Mouse (Mus musculus): ENCODE measurements around the gene Bpifb1. TPM values are rescaled to one million over a fixed set of nuclear protein-coding genes. Genes with fewer than 3 reads are reported as not detected.

The Bpifb1 gene
- 0.14 TPM in 1 of 2 replicates, not detected in the other for polyA plus RNA-seq (2014; fragmentation: Nextera tagmentation; extraction: Ambion mirVana)

DNA sequence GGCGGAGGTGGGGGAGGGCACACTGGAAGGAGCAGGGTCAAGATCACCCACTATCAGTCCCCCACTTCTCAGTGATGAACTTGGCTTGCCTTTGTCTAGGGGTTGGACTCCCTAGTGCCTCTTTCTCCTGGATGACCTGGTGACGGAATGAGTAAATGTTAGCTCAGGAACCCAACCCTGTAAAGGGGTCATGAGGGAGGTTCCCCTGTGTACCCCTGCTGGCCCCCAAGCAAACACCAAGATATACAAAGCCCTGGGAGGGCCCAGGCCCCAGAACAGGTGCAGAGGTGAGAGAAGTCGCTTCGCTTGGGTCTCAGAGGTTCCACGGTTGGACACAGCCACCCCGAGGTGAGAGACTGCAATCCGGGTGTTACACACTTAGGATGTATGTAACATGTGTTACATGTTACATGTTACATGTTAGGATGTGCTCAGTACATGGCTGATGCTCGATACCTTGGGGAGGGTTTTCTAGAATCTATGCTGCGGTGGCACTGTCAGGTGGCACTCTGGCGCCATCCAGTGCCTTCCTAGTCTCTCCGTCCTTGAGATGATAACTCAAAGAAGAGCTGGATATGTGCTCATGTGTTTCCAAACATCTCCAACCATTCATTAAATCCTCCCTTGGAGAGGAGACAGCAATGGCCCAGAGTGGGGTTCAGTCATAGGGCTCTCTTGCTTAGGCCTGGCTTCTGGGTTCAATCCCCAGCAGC lies at the start of gene Bpifb1:
Bpifb1 (plus strand) TSS at position 273 of the 713 bp plus-strand sequence.
- DNase-seq (ENCODE audit: low spot score) (no peak), ATAC-seq (ENCODE audit: low read depth) (no peak)
- no peak within 1 kb of the TSS for H3K4me3 ChIP-seq (ENCODE audit: low read depth, low read length)
- no peaks in the 10 kb centered on the region for H3K27me3 ChIP-seq (replicated peaks; ENCODE audit: control insufficient read depth, insufficient read depth, low read length)
- no peaks in the 10 kb centered on the region for H3K4me1 ChIP-seq (ENCODE audit: control insufficient read depth, insufficient read depth, low read length)
- 85% methylated on average over 11 of the region's 11 CpGs for WGBS
- H3K36me3 ChIP-seq (ENCODE audit: control insufficient read depth, insufficient read depth, low read length): no peaks in the 10 kb centered on the region
- H3K27ac ChIP-seq (replicated peaks; ENCODE audit: low read depth, low read length): no peak within 1 kb of the TSS
- H3K4me2 ChIP-seq (ENCODE audit: low read depth, low read length): no peak within 1 kb of the TSS
- no peaks in the 10 kb centered on the region for H3K9me3 ChIP-seq (ENCODE audit: control insufficient read depth, low read length)
- H3K9ac ChIP-seq (ENCODE audit: low read depth, low read length): no peak within 1 kb of the TSS

DNA sequence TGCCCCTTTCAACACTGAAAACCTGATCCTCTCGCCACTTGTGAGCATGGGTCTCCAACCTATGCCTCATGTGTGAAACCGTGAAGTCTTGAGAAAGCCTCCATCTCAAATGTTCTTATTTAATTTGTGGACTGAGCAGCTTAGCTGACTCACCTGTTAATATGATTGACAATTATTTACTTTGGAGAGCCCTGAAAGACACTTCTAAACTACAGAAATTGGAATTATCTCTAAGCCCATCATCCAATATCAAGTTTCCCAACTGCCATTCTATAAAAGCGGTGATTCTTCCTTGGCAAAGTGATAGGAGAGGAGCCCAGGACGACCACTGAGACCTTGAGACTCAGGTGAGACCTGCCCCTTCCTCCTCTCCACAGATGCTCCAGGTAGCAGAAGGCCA lies 48.0 kb upstream of the Bpifb1 start, which contains the start of gene Bpifa1:
Bpifa1 (plus strand) TSS at position 301 of the 400 bp plus-strand sequence.
- ATAC-seq (ENCODE audit: low read depth): no peak
- H3K4me2 ChIP-seq (ENCODE audit: low read depth, low read length): no peak within 1 kb of the TSS

DNA sequence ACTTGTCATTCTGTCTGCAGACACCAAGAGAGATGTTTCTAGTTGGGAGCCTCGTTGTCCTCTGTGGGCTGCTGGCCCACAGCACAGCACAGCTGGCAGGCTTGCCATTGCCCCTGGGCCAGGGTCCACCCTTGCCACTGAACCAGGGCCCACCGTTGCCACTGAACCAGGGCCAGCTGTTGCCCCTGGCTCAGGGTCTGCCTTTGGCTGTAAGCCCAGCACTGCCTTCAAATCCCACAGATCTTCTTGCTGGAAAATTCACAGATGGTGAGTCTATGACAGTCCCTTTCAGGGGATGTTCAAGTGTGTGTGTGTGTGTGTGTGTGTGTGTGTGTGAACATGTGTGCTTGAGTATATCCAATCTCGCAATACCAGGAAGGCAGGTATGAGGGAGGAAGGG lies 46.9 kb upstream of the Bpifb1 start:
- ATAC-seq (ENCODE audit: low read depth) (no peak), DNase-seq (ENCODE audit: low spot score) (peak; percentile 6)
- Histone ChIP-seq H3K9me3 (ENCODE audit: control insufficient read depth, low read length) (no peaks in the 10 kb centered on the region), H3K4me1 (ENCODE audit: control insufficient read depth, insufficient read depth, low read length) (no peaks in the 10 kb centered on the region), H3K9ac (ENCODE audit: low read depth, low read length) (no peak overlapping the region), H3K27ac (replicated peaks; ENCODE audit: low read depth, low read length) (no peak overlapping the region), H3K4me3 (ENCODE audit: low read depth, low read length) (no peak overlapping the region), H3K27me3 (replicated peaks; ENCODE audit: control insufficient read depth, insufficient read depth, low read length) (no peaks in the 10 kb centered on the region), H3K36me3 (ENCODE audit: control insufficient read depth, insufficient read depth, low read length) (no peaks in the 10 kb centered on the region), H3K4me2 (ENCODE audit: low read depth, low read length) (no peak overlapping the region)
- 73% methylated on average over 3 of the region's 3 CpGs for WGBS

More for the DNA sequence above, 48.0 kb upstream of the Bpifb1 start, which contains the start of gene Bpifa1:
- Histone ChIP-seq H3K4me1 (ENCODE audit: control insufficient read depth, insufficient read depth, low read length) (no peaks in the 10 kb centered on the region), H3K27ac (replicated peaks; ENCODE audit: low read depth, low read length) (no peak within 1 kb of the TSS), H3K4me3 (ENCODE audit: low read depth, low read length) (no peak within 1 kb of the TSS), H3K36me3 (ENCODE audit: control insufficient read depth, insufficient read depth, low read length) (no peaks in the 10 kb centered on the region), H3K27me3 (replicated peaks; ENCODE audit: control insufficient read depth, insufficient read depth, low read length) (no peaks in the 10 kb centered on the region), H3K9ac (ENCODE audit: low read depth, low read length) (no peak within 1 kb of the TSS), H3K9me3 (ENCODE audit: control insufficient read depth, low read length) (no peaks in the 10 kb centered on the region)
- WGBS: 79% methylated on average over 4 of the region's 4 CpGs
- no peak for DNase-seq (ENCODE audit: low spot score)

GRCm38 (mm10) chr2:154147496-154147895 lies 43.1 kb upstream of the Bpifb1 start:
- DNase-seq (ENCODE audit: low spot score) (no peak), ATAC-seq (ENCODE audit: low read depth) (no peak)
- 80% methylated on average over 4 of the region's 4 CpGs for WGBS
- Histone ChIP-seq H3K27me3 (replicated peaks; ENCODE audit: control insufficient read depth, insufficient read depth, low read length) (no peaks in the 10 kb centered on the region), H3K9me3 (ENCODE audit: control insufficient read depth, low read length) (no peaks in the 10 kb centered on the region), H3K27ac (replicated peaks; ENCODE audit: low read depth, low read length) (no peak overlapping the region), H3K4me3 (ENCODE audit: low read depth, low read length) (no peak overlapping the region), H3K9ac (ENCODE audit: low read depth, low read length) (no peak overlapping the region), H3K36me3 (ENCODE audit: control insufficient read depth, insufficient read depth, low read length) (no peaks in the 10 kb centered on the region), H3K4me2 (ENCODE audit: low read depth, low read length) (no peak overlapping the region), H3K4me1 (ENCODE audit: control insufficient read depth, insufficient read depth, low read length) (no peaks in the 10 kb centered on the region)

- Histone ChIP-seq H3K36me3 (ENCODE audit: control insufficient read depth, insufficient read depth, low read length) (no peaks in the 10 kb centered on the region), H3K9me3 (ENCODE audit: control insufficient read depth, low read length) (no peaks in the 10 kb centered on the region), H3K4me3 (ENCODE audit: low read depth, low read length) (no peak overlapping the region), H3K27me3 (replicated peaks; ENCODE audit: control insufficient read depth, insufficient read depth, low read length) (no peaks in the 10 kb centered on the region), H3K4me1 (ENCODE audit: control insufficient read depth, insufficient read depth, low read length) (no peaks in the 10 kb centered on the region), H3K9ac (ENCODE audit: low read depth, low read length) (no peak overlapping the region), H3K4me2 (ENCODE audit: low read depth, low read length) (no peak overlapping the region), H3K27ac (replicated peaks; ENCODE audit: low read depth, low read length) (no peak overlapping the region)
- peak; percentile 48 for DNase-seq (ENCODE audit: low spot score)
- WGBS: 32% methylated on average over 3 of the region's 3 CpGs
- ATAC-seq (ENCODE audit: low read depth): no peak
Observed at GRCm38 (mm10) chr2:154158433-154158832, 32.2 kb upstream of the Bpifb1 start.

DNA sequence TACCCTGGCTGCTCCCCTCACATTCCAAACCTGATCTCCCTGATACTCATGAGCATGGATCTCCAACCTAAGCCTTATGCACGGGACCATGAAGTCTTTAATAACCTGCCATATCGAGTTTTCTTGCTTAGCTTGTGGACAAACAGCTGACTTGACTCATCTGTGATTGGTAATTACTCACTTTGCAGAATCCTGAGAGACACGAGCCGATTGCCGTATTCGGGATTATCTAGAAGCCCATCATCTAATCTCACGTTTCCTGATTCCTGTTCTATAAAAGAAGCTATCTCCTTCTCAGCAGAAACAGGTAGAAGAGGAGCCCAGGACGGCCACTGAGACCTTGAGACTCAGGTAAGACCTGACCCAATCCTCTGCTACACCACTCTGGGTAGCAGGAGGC lies 28.3 kb upstream of the Bpifb1 start, which contains the start of gene Bpifa5:
Bpifa5 (plus strand) TSS at position 301 of the 400 bp plus-strand sequence.
- H3K4me2 ChIP-seq (ENCODE audit: low read depth, low read length): no peak within 1 kb of the TSS
- H3K4me3 ChIP-seq (ENCODE audit: low read depth, low read length): no peak within 1 kb of the TSS
- H3K4me1 ChIP-seq (ENCODE audit: control insufficient read depth, insufficient read depth, low read length): no peaks in the 10 kb centered on the region
- H3K36me3 ChIP-seq (ENCODE audit: control insufficient read depth, insufficient read depth, low read length): no peaks in the 10 kb centered on the region
- no peak for ATAC-seq (ENCODE audit: low read depth)
- no peaks in the 10 kb centered on the region for H3K27me3 ChIP-seq (replicated peaks; ENCODE audit: control insufficient read depth, insufficient read depth, low read length)
- H3K9ac ChIP-seq (ENCODE audit: low read depth, low read length): no peak within 1 kb of the TSS
- H3K9me3 ChIP-seq (ENCODE audit: control insufficient read depth, low read length): no peaks in the 10 kb centered on the region
- H3K27ac ChIP-seq (replicated peaks; ENCODE audit: low read depth, low read length): no peak within 1 kb of the TSS
- no peak for DNase-seq (ENCODE audit: low spot score)
- 76% methylated on average over 8 of the region's 8 CpGs for WGBS

DNA sequence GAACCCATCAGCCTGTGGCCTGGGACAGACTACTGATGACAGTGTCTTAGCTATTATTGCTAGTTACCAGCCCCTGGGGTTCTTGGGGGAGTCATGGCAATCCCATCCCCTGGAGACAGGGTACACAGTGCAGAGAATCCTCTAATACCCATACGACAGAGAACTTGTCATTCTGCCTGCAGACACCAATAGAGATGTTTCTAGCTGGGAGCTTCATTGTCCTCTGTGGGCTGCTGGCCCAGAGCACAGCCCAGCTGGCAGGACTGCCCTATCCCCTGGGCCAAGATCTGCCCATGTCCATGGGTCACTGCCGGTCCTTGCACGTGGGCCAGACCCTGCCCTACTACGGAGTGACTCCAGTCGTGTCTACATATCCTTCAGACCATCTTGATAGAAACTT lies 27.3 kb upstream of the Bpifb1 start:
- Histone ChIP-seq H3K4me1 (ENCODE audit: control insufficient read depth, insufficient read depth, low read length) (no peaks in the 10 kb centered on the region), H3K4me2 (ENCODE audit: low read depth, low read length) (no peak overlapping the region), H3K36me3 (ENCODE audit: control insufficient read depth, insufficient read depth, low read length) (no peaks in the 10 kb centered on the region), H3K27ac (replicated peaks; ENCODE audit: low read depth, low read length) (no peak overlapping the region), H3K9ac (ENCODE audit: low read depth, low read length) (no peak overlapping the region), H3K4me3 (ENCODE audit: low read depth, low read length) (no peak overlapping the region), H3K27me3 (replicated peaks; ENCODE audit: control insufficient read depth, insufficient read depth, low read length) (no peaks in the 10 kb centered on the region), H3K9me3 (ENCODE audit: control insufficient read depth, low read length) (no peaks in the 10 kb centered on the region)
- 89% methylated on average over 5 of the region's 5 CpGs for WGBS
- DNase-seq (ENCODE audit: low spot score) (no peak), ATAC-seq (ENCODE audit: low read depth) (no peak)

- Histone ChIP-seq H3K27me3 (replicated peaks; ENCODE audit: control insufficient read depth, insufficient read depth, low read length) (no peaks in the 10 kb centered on the region), H3K4me2 (ENCODE audit: low read depth, low read length) (no peak overlapping the region), H3K9ac (ENCODE audit: low read depth, low read length) (no peak overlapping the region), H3K27ac (replicated peaks; ENCODE audit: low read depth, low read length) (no peak overlapping the region), H3K9me3 (ENCODE audit: control insufficient read depth, low read length) (no peaks in the 10 kb centered on the region), H3K36me3 (ENCODE audit: control insufficient read depth, insufficient read depth, low read length) (no peaks in the 10 kb centered on the region), H3K4me1 (ENCODE audit: control insufficient read depth, insufficient read depth, low read length) (no peaks in the 10 kb centered on the region), H3K4me3 (ENCODE audit: low read depth, low read length) (no peak overlapping the region)
- DNase-seq (ENCODE audit: low spot score) (no peak), ATAC-seq (ENCODE audit: low read depth) (no peak)
- 63% methylated on average over 3 of the region's 3 CpGs for WGBS
Observed at GRCm38 (mm10) chr2:154169172-154169571, 21.4 kb upstream of the Bpifb1 start.

DNA sequence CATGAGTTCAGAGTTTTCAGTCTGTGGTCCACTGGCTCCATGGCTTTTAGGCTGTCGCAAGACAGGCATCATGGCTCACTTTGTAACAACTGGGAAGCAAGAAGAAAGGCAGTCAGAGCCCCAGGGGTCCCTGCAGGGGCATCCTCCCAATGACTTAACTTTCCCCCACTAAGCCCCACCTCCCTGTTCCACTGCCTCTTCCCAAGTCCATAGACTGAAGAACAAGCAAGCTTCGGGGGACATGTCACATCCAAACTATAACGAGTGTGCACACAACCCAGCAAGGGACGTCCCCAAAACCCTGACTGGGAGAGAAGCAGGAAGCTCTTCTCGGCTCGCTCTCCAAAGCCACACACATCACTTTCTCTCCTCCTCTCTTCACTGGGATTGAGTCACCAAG lies 19.0 kb upstream of the Bpifb1 start:
- Histone ChIP-seq H3K27me3 (replicated peaks; ENCODE audit: control insufficient read depth, insufficient read depth, low read length) (no peaks in the 10 kb centered on the region), H3K9me3 (ENCODE audit: control insufficient read depth, low read length) (no peaks in the 10 kb centered on the region), H3K27ac (replicated peaks; ENCODE audit: low read depth, low read length) (no peak overlapping the region), H3K4me1 (ENCODE audit: control insufficient read depth, insufficient read depth, low read length) (no peaks in the 10 kb centered on the region), H3K4me3 (ENCODE audit: low read depth, low read length) (no peak overlapping the region), H3K36me3 (ENCODE audit: control insufficient read depth, insufficient read depth, low read length) (no peaks in the 10 kb centered on the region), H3K9ac (ENCODE audit: low read depth, low read length) (no peak overlapping the region), H3K4me2 (ENCODE audit: low read depth, low read length) (no peak overlapping the region)
- DNase-seq (ENCODE audit: low spot score): no peak
- no peak for ATAC-seq (ENCODE audit: low read depth)
- WGBS: 65% methylated on average over 6 of the region's 6 CpGs
